Mouse (Mus musculus) right cerebral cortex, postnatal 14 days (tissue): Measurements from ENCODE around the gene Snn.

Experiments used
- DNase-seq: peaks from one replicate; pipeline ENCODE4 v3.0.0; 2022

The Snn gene

DNA sequence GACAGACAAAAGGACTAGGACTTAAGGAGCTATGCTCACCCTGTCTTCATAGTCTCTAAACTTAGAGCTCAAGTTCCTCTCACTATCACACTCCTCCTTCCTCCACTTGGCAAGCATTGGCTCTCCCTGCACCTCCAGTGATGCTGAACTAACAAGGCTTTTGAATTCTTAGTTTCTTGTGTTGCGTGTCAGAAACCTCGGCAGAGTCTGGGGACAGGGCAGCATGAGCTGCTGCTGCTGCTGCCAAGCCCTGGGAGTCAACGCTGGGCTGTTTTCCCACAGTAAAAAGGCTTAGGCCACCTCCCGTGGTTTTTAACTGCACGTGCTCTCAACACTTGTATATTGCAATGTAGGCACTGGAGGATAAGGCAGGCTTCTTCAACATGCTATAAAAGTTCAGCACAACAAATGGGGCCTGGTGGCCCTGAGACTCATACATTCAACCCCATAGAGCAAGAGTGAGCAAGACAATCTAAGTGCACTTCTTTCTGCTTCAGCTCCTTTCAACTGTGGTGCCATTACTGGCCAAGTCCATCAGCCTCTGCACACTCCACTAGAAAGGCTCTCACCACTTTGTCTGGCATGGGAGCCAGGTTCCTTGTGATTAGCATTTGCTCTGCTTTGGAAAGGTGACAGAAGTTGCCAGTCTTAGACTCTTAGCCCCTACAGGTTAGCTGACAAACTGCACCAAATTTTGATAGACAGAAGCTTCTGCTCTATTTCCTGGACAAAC, 26.3 kb downstream of the Snn start:
- no peak for DNase-seq

DNA sequence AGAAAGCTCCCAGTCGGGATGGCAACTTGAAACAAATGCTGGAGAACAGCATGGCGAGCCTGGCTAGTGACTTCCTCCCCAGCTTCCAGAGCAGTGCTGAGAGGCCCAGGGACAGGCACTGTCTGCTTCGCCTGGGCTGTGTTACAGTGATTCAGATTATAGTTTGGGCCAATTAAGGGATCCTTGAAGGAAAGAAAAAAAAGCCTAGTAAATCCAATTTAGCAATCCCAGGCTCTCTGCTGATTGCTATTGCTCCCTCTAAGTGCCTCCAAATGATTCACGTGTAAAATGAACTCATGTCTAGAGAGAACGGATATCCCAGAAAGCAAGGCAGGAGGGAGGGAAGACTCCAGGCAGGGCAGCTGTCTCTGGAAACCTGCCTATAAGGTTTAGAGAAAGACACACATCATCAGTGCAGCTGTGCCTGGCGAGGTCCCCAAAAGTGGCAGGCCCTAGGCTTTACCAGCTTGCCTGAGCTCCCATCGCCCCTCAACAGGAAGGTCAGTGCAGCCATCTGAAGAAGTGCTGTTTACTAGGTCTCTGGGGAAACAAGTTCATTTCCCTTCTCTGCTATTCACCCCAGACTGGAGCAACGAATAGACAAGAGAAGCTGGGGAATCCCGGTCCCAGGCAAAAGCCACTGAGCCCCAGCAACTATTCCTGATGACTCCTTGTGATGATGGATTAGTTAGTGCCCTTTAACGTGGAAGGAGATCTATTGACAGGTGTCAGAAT, 30.3 kb downstream of the Snn start:
- no peak for DNase-seq

DNA sequence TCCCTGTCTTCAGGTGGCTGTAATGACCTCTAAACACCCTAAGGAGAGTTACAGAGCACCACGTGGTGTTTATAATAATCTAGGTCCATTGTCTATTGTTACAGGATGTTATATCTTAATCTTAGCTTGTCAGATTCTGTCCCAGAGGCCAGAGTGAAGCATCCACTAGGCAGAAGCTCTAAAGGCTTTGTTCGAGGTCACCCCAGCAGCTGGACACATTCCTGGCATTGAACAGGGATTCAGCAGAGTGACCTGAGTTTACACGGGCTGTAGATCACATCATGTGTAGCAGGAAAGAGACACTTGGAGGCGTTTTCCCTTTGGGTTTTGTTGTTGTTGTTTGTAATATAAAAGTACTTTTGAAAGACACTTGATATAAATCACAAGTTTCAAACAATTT, 31.3 kb downstream of the Snn start:
- no peak for DNase-seq

DNA sequence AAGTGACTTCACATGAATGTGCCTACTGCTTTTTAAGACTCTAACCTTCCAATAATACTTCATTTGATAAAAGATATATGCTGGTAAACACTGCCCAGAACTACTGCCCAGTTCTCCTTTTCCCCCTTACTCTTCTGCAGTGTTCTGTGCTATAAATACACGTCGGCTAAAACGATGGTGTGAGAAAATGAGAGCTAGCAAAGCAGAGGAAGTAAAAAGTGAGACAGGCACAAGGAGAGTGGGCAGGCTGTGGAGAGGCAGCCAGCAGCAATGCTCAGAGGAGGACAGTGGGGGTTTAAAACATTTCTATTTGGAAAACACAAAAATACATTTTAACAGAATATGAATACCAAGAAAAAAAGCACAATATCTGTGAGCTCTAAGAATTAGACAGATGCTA, 31.8 kb downstream of the Snn start:
- DNase-seq: peak; percentile 25

DNA sequence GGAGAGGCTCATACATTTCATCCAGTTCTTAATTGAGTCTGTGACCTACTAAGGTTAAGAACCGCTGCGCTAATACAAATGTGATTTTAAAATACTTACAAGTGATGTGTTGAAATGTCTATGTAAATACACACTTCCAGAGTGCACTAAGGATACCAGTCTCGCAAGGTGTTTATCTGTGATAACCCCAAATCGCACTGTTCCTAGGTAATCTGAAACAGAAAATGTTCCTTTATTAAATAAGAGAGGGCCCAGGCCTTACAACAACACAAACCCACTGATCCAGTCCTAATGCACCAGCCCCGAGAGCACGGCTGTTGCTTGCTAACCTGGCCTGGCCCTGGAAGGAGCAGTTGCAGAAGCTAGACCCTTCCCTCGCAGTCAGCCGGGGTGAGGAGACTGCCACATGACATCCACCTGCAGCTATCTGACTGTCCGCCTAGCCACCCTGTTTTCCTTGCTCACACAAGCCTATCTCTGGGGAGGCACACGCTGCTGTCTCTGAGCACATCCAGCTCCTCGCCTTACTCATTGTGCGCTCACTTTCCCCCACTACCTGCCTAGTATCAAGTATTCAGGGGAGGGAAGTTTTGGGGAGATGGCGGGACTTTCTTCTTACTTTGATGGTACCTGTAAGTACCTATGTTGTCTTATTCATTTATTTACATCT, 33.1 kb downstream of the Snn start:
- no peak for DNase-seq

DNA sequence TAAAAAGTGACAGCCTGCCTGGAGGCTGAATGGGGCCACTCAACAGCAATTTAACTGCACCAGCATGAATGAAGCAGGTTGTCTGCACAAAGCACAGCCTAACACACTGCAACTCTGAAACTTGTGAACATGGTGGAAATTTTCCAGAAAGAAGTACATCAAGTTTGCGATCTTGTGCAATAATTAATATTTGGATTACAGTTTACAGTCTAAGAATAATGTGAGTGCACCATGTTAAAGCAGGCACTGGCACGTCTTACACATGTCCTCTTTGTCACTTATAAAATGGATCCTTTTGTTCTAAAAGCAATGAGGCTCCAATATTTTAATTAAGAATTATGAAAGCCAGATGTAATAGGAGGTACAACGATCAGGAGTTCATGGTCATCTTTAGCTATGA, 36.6 kb downstream of the Snn start:
- DNase-seq: no peak

DNA sequence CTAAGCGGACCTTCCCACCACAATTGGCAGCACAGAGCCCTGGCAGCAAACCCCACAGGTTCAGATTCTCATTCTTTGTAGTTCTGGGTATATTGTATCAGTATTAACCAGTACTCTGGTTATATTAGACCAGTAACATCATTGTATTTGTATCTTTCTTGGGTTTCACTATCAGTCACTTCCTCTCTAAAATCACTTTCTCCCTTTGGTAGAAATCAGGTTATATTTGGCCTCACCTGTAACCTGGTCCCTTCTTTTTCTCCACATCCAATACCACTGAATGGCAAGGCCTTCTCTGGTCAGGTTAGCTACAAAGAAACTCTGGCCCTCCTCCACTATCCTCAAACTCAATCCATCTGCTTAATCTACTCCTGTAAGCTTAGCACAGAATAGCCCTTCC, 44.2 kb downstream of the Snn start:
- DNase-seq: no peak

DNA sequence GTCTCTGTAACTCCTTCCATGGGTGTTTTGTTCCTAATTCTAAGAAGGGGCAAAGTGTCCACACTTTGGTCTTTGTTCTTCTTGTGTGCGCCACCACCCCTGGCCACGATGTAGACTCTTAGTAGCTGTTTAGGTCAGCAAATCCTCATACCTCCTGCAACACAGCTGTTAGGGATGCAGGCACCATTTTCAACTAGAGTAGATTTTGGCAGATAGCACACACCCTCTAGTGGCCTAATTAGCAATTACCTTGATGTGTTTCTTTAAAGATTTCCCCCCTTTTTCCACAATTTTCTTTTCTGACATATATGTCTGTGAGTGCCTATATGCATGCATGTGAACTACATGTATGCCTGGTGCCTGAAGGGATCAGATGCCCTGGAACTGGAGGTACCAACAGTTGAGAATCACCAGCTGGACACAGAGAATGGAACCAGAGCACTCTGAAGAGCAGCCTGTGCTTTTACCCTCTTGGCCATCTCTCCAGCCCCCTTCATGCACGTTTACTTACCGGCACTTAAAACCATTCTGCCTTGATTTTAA, 48.5 kb downstream of the Snn start:
- DNase-seq: no peak

DNA sequence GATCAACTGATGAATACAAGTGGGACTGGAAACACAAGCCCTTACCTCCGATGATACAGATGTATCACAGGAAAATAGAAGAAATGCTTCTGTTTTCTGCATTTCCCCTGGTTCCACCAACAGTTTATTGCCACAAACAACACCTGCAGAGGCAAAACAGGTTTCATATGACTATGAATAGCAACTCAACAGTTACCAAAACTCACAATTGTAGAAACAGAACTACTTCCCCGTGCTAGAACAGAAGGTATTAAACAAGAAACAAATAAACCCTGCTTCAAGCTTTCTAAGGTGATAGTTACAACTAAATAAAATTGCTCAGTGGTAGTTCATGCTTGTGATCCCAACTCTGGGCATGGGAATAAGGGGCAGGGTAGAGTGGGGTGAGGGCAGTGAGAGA, 61.9 kb downstream of the Snn start:
- DNase-seq: no peak

DNA sequence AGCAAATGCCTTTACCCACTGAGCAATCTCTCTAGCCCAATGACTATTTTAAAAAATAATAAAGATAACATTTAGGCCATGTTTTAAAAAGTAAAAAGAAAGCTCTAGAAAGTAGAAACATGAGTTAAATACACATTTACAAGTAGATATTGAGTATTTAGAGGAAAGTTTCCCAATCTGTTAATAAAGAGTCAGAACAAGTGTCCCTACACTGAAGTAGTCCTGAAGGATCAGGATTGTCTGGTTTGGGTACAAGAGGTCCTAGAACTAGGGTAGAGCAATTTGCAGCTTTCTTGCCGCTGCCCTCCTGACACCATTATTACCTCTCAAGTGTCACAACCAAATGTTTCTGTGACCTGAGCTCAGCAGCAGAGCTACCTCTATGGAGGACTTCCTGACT, 63.4 kb downstream of the Snn start:
- no peak for DNase-seq
